Mouse (Mus musculus): ENCODE data around the gene Mthfsl. TPM values are rescaled to one million over a fixed set of nuclear protein-coding genes. Genes with fewer than 3 reads are reported as not detected.
"Not testable (repeated sequence)": the region's sequence is repeated elsewhere in the genome, so short reads cannot be mapped to it uniquely, and the experiment has no call there.

The Mthfsl gene
- 45.7 and 47.1 TPM in 2 replicates for polyA plus RNA-seq (2015; fragmentation: Nextera tagmentation; extraction: Ambion mirVana)

DNA sequence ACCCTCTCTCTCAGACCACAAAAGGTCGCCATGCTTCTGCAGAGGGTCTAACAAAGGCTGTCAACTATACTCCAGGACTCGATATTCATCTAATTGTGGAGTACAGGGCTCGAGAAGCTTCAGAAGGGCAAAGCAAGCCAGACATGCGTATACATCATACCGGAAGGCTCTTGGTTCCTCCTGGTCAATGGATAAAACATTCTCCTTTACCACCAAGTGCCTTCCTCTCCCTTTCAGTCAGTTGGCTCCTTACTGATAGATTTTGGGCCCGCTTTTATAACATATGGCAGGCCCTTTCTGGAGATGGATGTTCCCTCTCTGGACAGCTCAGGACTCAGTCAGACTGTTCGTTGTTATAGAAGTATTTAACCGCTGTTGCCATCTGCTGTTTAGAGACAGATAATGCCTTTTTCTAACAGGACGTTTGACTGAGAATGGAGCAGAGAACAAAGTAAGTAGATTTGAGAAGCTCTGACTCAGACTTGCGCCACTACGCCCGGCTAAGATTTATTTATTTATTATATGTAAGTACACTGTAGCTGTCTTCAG, at the start of gene Mthfsl:
Gene Mthfsl, minus strand, starts transcription at position 308 of the 549 bp plus-strand sequence.
- not testable (repeated sequence) for H3K36me3 ChIP-seq; H3K9ac ChIP-seq; H3K9me3 ChIP-seq (replicated peaks); H3K27me3 ChIP-seq; H3K4me1 ChIP-seq
- Histone ChIP-seq H3K27ac (peak within 1 kb of the TSS; percentile 78), H3K4me3 (replicated peaks) (peak within 1 kb of the TSS; percentile 40), H3K4me2 (peak within 1 kb of the TSS; percentile 55)
- ATAC-seq (replicated peaks; ENCODE audit: low FRiP score), result peak; percentile 77
- WGBS, result 25% methylated on average over 11 of the region's 12 CpGs

DNA sequence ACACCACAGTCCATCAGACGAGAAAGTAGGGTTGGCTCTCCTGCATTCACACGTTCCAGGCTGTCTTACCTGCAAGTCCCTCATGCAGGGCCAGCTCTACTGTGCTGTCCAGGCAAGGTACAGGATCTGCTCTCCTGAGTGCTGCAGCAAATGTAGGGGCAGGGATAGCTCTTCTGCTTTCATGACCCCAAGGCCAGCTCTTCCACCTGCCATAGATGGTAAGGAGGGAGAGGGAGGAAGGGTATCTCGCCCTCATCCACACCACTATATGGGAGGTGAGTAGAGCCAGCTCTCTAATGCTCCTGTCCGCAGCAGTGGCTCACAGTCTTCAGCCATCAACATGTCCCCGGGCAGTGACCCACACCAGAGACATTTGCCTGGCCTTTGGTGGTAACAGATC, 49.4 kb upstream of the Mthfsl start:
- H3K4me3 ChIP-seq (replicated peaks); H3K27me3 ChIP-seq; H3K36me3 ChIP-seq; ATAC-seq (replicated peaks; ENCODE audit: low FRiP score); H3K4me2 ChIP-seq; H3K9ac ChIP-seq; H3K9me3 ChIP-seq (replicated peaks); H3K27ac ChIP-seq; H3K4me1 ChIP-seq: not testable (repeated sequence)
- WGBS, result 85% methylated on average over 4 of the region's 5 CpGs

DNA sequence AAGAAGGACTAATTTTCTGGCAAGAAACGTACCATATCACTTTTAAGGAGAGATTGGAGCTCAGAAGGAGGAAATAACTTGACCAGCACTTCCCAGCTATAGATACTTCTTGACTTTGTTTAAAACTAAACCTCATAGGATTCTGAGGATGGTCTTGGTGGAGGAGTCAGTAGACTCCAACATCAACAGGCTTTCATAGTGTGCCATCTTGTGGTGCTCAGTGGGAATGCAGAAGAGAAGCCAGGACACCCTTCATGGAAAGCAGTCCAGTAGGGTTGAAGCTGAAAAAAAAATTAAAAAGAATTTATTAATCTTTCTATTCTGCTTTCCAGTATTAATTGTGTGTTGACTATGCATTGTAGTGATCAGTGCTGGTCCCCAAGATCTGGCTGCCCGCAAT, 26.6 kb upstream of the Mthfsl start:
- H3K36me3 ChIP-seq; H3K27me3 ChIP-seq; H3K9ac ChIP-seq; ATAC-seq (replicated peaks; ENCODE audit: low FRiP score); H3K27ac ChIP-seq; H3K4me3 ChIP-seq (replicated peaks); H3K9me3 ChIP-seq (replicated peaks); H3K4me1 ChIP-seq; H3K4me2 ChIP-seq: not testable (repeated sequence)
- no CpG with 5 or more reads among the region's 2 CpGs for WGBS

DNA sequence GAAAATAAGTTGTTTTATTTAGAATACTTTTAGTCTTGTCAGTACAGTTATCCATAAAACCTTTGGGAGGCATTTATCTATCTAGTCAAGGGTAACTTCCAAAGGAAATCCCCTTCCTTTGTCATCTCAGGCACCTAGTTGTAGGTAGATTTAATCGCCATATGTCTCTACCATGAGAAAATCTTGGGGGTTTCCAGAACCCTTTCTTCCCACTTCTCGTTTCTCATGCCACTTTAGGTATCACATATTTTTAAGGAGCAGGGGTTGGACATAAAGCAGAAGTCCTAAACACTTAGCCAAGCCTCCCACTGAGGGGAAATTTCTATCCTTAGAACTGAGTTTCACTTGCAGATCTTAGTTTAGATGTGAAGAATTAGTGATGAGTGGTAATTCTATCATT, 25.9 kb upstream of the Mthfsl start:
- H3K27me3 ChIP-seq; H3K36me3 ChIP-seq; H3K27ac ChIP-seq; H3K4me1 ChIP-seq; H3K9ac ChIP-seq; H3K4me3 ChIP-seq (replicated peaks); H3K4me2 ChIP-seq; ATAC-seq (replicated peaks; ENCODE audit: low FRiP score); H3K9me3 ChIP-seq (replicated peaks): not testable (repeated sequence)
- WGBS, result 50% methylated on average over 1 of the region's 2 CpGs

DNA sequence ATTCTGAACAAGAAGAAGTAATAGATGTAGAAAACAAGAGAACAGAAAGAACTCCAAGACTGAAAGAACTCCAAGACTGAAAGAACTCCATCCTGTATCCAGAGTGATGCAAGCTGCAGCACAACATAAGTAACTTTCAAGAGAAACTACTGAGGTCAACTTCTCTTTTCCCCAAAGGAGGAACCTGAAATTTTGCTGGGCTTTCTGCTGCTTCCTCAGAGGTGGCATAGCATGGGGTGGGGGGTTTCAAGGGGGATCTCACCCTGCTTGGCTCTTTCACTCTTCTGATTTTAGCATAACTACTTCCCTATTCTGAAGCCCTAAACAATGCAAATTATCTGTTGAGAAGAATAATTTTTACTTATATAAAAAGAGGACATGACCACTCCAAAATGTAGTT, 15.2 kb upstream of the Mthfsl start:
- not testable (repeated sequence) for H3K4me2 ChIP-seq; H3K4me1 ChIP-seq; H3K36me3 ChIP-seq; H3K27me3 ChIP-seq; H3K27ac ChIP-seq; H3K9me3 ChIP-seq (replicated peaks); H3K4me3 ChIP-seq (replicated peaks); ATAC-seq (replicated peaks; ENCODE audit: low FRiP score); H3K9ac ChIP-seq

DNA sequence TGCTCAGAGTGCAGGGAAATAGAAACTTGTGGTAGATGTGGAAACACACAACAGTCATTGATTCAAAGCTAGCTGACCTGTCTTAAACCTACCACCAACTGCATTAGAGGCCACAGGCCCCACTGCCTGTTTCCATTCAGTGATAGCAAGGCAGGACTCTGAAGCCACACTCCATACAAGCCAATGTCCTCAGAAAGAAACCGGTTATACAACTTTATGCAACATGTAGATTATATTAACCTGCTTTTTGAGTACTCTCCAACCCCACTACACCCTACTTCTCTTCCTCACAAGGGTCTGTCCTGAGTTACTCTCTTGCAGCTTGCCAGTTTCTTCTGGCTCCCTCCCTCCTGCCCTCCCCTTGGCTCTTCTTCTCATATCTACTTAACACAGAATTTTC, 13.1 kb upstream of the Mthfsl start:
- not testable (repeated sequence) for H3K4me3 ChIP-seq (replicated peaks); H3K9me3 ChIP-seq (replicated peaks); H3K9ac ChIP-seq; H3K36me3 ChIP-seq; H3K27me3 ChIP-seq; H3K27ac ChIP-seq; H3K4me1 ChIP-seq; ATAC-seq (replicated peaks; ENCODE audit: low FRiP score); H3K4me2 ChIP-seq
- WGBS, result 84% methylated on average over 1 of the region's 1 CpGs

DNA sequence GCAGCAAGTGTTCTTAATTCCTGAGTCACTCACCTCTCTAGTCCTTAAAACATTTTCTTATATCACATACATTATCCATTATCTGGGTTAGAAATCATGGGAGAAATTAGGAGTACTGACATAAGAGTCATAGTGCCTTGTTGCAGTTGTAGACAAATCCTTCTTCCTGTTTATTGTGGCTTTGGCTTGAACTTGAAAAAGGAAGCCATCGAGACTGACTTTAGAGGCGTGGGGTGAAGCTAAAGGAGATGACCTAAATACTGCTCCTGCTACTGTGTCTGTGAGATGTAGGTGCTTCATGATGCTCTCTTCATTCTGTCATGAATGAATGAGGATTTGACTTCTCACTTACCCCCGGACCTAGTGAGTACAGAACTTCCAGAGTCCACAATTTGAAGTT, 12.2 kb upstream of the Mthfsl start:
- H3K4me1 ChIP-seq; ATAC-seq (replicated peaks; ENCODE audit: low FRiP score); H3K27ac ChIP-seq; H3K9ac ChIP-seq; H3K4me3 ChIP-seq (replicated peaks); H3K4me2 ChIP-seq; H3K36me3 ChIP-seq; H3K27me3 ChIP-seq; H3K9me3 ChIP-seq (replicated peaks): not testable (repeated sequence)
- 77% methylated on average over 2 of the region's 3 CpGs for WGBS

DNA sequence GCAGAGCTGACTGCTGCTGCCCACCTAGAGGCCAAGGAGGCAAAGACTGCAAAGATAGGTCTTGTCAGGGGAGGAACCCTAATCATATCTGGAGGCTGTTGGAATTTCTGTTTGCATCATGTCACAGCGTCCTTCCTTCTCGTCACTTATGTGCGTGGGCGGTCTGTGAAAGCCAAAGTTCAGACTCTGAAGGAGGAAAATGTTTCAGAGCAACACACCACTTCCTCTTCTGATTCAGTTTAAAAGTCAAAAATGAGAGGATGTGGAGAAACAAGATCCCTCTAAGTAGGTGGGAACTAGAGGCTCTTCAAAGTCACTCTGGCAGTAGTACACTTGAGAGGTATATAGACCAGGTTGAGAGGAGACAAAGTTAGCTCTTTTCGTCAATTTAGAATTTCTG, 11.6 kb upstream of the Mthfsl start, which contains the start of gene Bcl2a1d:
Gene Bcl2a1d, minus strand, starts transcription at position 187 of the 400 bp plus-strand sequence.
- H3K4me2 ChIP-seq; H3K9me3 ChIP-seq (replicated peaks); H3K27ac ChIP-seq; H3K27me3 ChIP-seq; ATAC-seq (replicated peaks; ENCODE audit: low FRiP score); H3K4me1 ChIP-seq; H3K36me3 ChIP-seq; H3K9ac ChIP-seq; H3K4me3 ChIP-seq (replicated peaks): not testable (repeated sequence)
- 65% methylated on average over 5 of the region's 5 CpGs for WGBS

DNA sequence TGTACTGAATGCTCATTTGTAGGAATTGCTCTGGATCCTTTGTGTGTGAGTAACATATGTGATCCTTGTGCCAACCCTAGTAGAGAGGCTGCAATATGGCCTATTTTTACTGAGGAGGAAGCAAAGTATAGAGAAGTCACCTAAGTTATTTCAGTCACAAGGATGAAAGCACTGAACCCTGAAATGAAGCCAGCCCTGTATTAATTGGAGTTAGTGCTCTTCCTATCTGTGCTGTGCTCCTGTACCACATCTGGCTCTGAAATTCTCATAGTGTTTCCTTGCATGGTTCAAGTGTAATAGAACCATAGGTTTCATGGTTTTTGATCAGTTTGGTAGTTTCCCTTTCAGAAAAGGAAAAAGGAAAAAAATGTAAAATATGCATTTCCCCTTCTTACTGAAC, 8.2 kb upstream of the Mthfsl start:
- H3K4me2 ChIP-seq; ATAC-seq (replicated peaks; ENCODE audit: low FRiP score); H3K9ac ChIP-seq; H3K27ac ChIP-seq; H3K27me3 ChIP-seq; H3K36me3 ChIP-seq; H3K4me1 ChIP-seq; H3K4me3 ChIP-seq (replicated peaks); H3K9me3 ChIP-seq (replicated peaks): not testable (repeated sequence)

DNA sequence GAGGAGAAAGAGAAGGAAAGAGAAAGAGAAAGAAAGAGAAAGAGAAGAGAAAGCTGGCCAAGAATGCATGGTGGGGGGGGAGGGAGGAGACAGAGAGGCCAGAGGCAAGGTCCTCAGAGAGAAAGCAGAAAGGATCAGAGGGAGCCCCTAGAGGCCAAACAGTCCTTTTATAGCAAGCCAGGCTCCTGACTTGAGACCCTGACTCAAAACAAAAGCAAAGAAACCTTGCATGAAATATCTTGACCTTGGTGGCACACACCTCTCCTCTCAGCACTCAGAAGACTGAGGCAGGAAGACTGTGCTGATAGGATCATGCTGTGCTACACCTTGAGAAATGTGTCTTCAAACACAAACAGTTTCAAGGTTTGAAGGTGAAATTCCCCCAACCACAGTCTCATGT, 1.5 kb upstream of the Mthfsl start:
- not testable (repeated sequence) for H3K27me3 ChIP-seq; H3K36me3 ChIP-seq; ATAC-seq (replicated peaks; ENCODE audit: low FRiP score); H3K4me1 ChIP-seq; H3K27ac ChIP-seq; H3K9ac ChIP-seq; H3K9me3 ChIP-seq (replicated peaks); H3K4me3 ChIP-seq (replicated peaks); H3K4me2 ChIP-seq

DNA sequence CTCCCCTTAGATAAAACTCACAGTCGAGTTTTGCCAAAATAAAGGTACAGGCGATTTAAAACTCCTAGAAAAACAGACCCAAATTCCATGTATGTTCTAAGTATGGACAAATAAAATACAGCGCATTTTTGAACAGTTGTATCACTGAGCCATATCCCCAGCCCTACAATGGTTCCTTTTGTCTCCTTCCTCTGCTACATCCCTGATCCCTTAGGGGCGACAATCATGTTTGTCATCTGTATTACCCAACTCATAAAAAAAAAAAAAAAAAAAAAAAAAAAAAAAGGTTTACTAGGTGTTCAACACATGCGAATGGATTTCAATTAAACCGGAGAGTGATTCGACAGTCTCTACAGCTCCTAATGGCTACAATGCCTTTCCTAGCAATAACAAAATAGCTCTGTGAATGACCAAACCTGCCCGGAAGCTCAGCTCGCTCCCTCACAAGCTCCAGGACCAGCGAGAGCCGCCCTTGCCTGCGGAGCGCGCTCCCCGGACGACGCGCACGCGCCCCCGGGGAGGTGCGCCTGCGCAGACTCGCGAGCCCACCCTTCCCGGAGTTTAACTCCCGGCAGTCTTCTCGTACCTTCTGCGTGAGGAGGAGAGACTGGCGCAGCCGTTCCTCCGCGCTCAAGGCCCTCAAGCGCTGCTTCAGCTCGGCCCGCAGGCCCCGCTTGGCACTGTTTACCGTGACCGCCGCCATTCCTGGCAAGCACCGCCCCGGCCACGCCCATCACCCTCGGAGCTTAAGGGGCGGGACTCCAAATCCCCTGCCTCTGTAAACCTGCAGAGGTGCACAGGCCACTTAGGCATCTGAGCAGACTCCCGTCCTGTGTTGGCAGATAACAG, 799 bp downstream of the Mthfsl start:
- Histone ChIP-seq H3K27ac (peak overlapping the region; percentile 78), H3K4me3 (replicated peaks) (peak overlapping the region; percentile 40), H3K4me2 (peak overlapping the region; percentile 53)
- not testable (repeated sequence) for H3K4me1 ChIP-seq; H3K36me3 ChIP-seq; H3K9me3 ChIP-seq (replicated peaks); H3K27me3 ChIP-seq; H3K9ac ChIP-seq
- 9% methylated on average over 19 of the region's 46 CpGs for WGBS
- ATAC-seq (replicated peaks; ENCODE audit: low FRiP score), result peak; percentile 96

DNA sequence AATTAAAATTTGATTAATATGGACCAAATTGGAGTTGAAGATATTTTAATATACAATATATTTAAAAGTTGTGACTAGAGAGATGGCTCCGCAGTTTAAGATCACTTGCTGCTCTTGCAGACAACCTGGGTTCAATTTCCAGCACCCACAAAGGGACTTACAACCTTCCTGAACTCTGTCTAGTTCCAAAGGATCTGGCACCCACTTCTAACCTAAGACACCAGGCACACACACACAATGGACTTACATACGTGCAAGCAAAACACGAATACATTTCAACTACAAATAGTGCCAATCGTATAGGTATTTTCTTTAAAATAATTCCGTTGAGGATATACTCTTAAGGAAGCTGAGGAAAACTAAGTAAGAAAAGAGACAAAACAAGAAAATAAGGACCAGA, 1.5 kb downstream of the Mthfsl start:
- 85% methylated on average over 5 of the region's 5 CpGs for WGBS
- H3K4me3 ChIP-seq (replicated peaks), result peak overlapping the region; percentile 40; the same call in 1 of the 2 replicates
- H3K36me3 ChIP-seq; ATAC-seq (replicated peaks; ENCODE audit: low FRiP score); H3K27me3 ChIP-seq; H3K9me3 ChIP-seq (replicated peaks); H3K9ac ChIP-seq; H3K27ac ChIP-seq; H3K4me1 ChIP-seq: not testable (repeated sequence)
- H3K4me2 ChIP-seq, result peak overlapping the region; percentile 53; the same call in 1 of the 2 replicates

DNA sequence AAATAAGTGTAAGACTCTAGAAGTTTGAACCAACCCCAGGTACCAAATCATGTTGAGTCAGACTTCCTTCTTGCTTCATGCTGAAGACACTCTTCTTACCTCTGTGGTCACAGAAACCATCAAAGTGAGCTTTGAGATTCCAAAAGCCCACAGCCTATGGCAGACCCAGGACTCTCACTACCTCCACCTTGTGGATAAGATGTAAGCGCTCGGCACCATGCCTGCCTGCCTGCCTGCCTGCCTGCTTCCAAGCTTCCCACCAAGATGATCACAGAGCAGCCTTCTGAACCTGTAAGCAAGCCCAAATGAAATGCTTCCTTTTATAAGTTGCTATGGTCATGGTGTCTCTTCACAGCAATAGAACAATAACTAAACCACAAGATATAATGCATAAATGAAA, 2.0 kb downstream of the Mthfsl start:
- H3K27me3 ChIP-seq; H3K4me3 ChIP-seq (replicated peaks); H3K9ac ChIP-seq; H3K36me3 ChIP-seq; H3K4me1 ChIP-seq; H3K27ac ChIP-seq; H3K4me2 ChIP-seq; H3K9me3 ChIP-seq (replicated peaks); ATAC-seq (replicated peaks; ENCODE audit: low FRiP score): not testable (repeated sequence)
- WGBS, result 28% methylated on average over 2 of the region's 2 CpGs

Data from kidney, embryonic 15.5 days (tissue).